Comparison of ENCODE assay signal across 21 mouse cellular contexts in the genomic region with DNA sequence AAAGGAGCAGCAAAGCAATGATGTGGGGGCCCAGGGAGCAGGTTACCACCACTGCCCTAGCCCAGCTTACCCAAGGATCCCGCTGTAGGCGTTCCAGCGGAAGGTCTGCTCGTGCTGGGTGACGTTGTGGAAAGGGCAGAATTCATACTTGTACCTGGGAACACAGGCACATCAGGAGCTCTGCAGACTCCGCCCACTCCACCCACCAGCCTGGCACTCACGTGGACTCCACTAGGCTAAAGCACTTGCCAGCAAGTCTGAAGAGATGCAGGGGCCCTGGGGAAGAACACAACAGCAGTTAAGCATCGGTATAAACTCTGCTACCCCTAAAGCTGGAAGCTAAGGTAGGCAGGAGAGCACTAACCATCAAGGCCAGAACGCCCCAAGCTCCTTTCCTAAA. TPM values are rescaled to one million over a fixed set of nuclear protein-coding genes. Genes with fewer than 3 reads are reported as not detected.
"Had no signal": no experiment of that assay in that cellular context is flagged by ENCODE, and none has a peak within 500 bp of the region (broad histone marks: within the 10 kb centered on the region; RNA-seq: fewer than 3 reads in every experiment).

No protein-coding gene starts in this region.

- DNase-seq: gastrocnemius, adult 2 months; gastrocnemius, postnatal 10 days; gastrocnemius, postnatal 36 days; heart, adult 18-20 months; heart, postnatal 10 days; heart, postnatal 4 days; kidney, adult 18-20 months; kidney, adult 8-10 months; kidney, postnatal 10 days; kidney, postnatal 4 days; liver; liver, embryonic 13.5 days had no signal

- H3K4me3 ChIP-seq: gastrocnemius, adult 2 months; heart, embryonic 10.5 days; heart, embryonic 12.5 days; hindbrain, embryonic 10.5 days; hindbrain, embryonic 12.5 days; intestine, embryonic 15.5 days; layer of hippocampus, adult 2 months; limb, embryonic 10.5 days; limb, embryonic 12.5 days; liver, embryonic 13.5 days had no signal

- H3K27ac ChIP-seq: gastrocnemius, adult 2 months; heart, embryonic 10.5 days; hindbrain, embryonic 10.5 days; hindbrain, embryonic 12.5 days; hindbrain, embryonic 14.5 days; intestine, embryonic 15.5 days; layer of hippocampus, adult 2 months; limb, embryonic 10.5 days; limb, embryonic 12.5 days; liver, embryonic 13.5 days had no signal

RNA-seq across cellular contexts. Expression of gene Baiap3, which starts 20.5 kb away (rescaled TPM):
- total RNA-seq: gastrocnemius, postnatal 36 days had no signal
